Mouse (Mus musculus) WW6 (cell line): Measurements from ENCODE around the gene Col18a1.
"Not testable (repeated sequence)": the region's sequence is repeated elsewhere in the genome, so short reads cannot be mapped to it uniquely, and the experiment has no call there.

Experiments used
- DNase-seq: peaks from one replicate; pipeline ENCODE4 v3.0.0-alpha.2; 2013; ENCODE audit warnings: low read depth, low spot score

The Col18a1 gene

GRCm38 (mm10) chr10:77136205-77136604, 30.1 kb downstream of the Col18a1 start:
- DNase-seq = no peak

DNA sequence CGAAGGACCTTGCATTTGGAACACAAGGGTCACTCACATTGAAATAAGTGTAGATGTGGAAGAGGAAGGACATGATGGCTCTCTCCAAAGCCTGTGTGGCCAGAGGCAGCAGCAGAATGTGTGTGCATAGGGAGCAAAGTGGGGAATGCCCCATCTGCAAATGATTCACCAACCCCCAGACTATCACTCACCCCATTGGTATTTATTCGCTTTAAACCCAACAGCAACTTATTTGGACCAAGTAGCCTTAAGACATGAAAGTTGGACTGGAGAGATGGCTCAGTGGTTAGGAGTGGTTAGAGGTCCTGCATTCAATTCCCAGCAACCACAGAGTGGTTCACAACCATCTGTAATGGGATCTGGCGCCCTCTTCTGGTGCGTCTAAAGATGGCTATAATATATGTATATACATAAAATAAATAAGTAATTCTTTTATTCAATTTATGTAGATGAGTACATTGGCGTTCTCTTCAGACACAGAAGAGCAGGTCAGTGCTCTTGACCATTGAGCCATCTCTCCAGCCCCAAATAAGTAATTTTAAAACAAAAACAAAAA, 31.0 kb downstream of the Col18a1 start:
- no peak for DNase-seq

DNA sequence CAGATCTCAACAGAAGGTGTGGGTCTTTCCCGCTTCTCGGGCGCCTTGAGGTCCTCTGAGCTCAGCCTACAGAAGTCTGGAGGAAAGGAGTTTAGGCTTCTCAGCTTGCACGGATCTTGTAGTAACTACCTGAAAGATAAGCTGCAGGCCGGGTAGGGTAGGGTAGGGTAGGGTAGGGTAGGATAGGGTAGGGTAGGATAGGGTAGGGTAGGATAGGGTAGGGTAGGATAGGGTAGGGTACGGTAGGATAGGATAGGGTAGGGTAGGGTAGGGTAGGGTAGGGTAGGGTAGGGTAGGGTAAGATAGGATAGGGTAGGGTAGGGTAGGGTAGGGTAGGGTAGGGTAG, 31.6 kb downstream of the Col18a1 start:
- DNase-seq = not testable (repeated sequence)

GRCm38 (mm10) chr10:77133951-77134806, 32.2 kb downstream of the Col18a1 start:
- no peak for DNase-seq

- no peak for DNase-seq
These were observed 34.2 kb downstream of the Col18a1 start for GRCm38 (mm10) chr10:77132118-77132517.

- no peak for DNase-seq
These were observed 34.8 kb downstream of the Col18a1 start for GRCm38 (mm10) chr10:77131536-77131935.

DNA sequence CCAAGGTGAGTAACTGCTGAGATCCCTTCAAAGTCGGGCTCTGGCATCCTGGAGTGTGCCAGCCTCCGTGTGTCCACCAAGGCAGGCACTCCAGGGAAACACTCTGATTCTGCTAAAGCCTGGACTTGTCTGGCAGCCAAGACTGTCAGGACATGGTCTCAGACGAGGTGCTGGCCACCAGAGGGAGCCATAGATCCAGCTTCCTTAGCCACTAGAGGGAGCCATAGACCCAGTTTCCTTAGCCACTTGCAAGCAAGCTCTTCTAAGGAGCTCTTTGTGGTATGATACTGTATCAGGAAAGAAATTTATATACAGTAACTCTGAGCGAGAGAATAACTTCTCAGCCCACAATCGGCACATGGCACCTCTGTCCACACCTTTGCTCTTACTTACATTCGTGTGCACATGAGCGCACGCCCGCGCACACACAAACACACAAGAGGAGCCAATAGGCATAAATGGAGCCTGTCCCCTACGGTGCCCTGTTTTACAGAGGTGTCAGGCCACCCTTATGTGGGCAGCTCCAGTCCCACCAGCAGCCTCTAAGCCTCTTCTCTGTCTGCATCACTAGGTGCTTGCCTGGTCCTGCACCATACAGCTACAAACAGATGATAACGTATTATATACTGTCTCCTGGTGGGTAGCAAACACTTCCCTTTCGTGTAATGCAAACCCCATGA, 35.6 kb downstream of the Col18a1 start:
- peak; percentile 86 for DNase-seq

DNA sequence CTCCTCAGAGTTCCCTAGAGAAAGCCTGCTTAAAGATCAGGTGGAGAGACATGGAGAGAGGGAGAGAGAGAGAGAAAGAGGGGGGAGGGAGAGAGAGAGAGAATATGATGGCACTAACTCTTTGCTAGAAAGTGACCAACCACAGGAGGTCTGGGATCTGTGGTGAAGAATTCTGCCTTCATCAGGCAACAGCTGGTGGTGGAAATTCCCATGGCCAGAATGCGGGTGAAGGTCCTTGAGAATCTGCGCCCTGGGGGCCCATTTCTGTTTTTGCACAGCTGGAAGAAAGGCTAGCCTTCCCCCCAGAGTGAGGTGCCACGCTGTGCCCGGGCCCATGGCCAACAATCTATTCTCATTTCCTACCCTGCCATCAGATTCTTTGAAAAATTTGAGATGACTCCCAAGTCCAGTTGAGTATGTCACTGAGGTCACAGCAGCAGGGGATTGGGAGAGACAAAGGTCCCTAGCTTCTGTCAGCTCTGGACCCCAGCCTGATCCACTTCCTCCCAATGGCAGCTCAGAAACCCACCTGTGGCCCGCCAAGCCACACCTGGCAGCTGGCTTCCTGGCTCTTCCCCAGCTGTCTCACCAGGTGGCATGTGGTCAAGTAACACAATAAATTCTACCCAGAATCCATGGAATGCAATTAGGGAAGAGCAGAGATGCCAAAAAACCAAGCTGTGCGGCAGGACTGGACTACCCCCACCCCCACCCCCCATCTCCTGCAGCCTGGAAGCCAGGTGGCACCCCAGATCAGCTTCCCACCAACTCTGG, 36.5 kb downstream of the Col18a1 start:
- DNase-seq = no peak

DNA sequence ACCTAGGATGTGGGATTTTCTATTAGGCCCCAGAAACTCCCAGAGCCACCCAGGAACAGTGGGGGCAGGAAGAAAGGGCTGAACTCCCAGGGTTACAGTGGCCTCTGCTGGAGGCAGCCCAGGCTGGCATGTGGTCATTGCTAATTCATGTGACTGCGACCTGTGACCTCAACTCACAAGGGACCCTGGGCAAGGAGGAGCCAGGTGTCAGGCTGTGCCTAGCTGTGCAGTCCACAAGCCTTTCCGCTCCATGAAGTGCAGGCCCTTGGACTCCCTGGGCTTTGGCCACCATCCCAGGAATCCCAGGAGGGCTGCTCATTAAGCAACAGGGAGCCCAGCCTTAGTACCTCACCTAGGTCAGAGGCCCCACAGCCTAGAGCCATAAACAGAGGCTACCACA, 38.4 kb downstream of the Col18a1 start:
- no peak for DNase-seq

- DNase-seq = no peak
These were observed 39.8 kb downstream of the Col18a1 start for GRCm38 (mm10) chr10:77126590-77126989.

DNA sequence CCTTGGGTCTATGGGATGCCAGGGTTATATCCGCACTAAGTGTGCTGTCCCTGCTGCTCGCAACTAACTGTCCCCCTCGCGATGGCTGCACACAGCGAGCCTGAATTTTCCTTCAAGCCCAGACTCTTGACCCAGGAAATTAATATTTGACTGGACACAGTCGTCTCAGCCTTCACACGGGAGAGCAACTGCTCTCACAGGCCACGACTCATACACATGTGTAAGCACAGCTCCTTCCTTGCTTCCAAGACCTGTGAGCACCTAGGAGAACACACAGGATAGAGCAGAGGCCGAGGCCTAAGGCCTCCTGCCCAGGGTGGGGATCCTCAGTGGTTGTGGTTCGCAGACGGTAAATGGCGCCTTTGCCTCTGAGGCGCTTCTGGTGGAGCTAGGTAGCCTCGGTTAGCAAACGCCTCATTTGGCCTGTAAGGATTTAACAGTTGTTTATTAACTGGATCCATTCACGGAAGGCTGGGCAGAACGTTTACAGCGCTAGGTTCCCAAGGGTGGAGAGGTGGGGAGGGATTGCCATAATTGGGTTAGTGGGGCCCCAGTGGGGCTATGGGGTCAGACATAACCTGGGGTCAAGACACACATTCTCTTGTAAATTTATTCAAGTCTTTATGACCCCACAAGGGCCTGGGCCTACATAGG, 41.1 kb downstream of the Col18a1 start:
- DNase-seq = no peak

DNA sequence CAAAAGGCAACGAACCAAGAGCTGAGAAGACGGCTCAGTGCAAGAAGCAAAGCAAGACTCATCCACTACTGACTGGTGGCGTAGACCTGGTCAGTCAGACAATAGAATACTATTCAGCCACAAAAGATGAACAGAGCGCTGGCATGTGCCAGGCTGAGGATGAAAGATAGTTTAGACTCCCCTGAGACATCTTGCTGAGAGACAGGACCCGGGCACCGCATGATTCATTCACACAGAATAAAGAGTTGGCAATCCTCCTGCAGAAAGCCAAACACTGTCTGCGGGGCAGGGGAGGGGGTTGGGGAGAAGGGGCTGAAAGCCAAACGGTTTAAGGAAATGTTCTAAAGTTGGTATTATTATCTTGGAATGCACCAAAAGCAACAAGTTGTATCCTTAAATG, 42.4 kb downstream of the Col18a1 start:
- DNase-seq = no peak

- no peak for DNase-seq
These were observed 44.9 kb downstream of the Col18a1 start for GRCm38 (mm10) chr10:77121287-77122022.

DNA sequence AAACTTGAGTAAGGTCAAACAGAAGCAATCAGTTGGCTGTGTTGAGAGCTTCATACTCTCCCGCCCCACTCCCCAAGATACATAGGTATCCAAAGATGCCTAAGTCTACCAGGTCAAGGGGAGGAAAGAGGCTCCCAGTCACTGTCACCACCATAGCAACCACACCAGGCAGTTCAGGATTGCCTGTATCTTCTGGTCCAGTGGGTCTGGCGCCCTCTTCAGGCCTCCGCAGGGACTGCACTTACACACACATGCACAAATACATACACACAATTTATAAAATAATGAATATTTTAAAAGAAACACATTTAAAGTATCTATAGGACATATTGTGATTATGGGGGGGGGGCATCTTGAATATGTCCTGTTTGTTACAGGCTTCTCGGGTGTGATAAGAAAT, 45.8 kb downstream of the Col18a1 start:
- DNase-seq = no peak

DNA sequence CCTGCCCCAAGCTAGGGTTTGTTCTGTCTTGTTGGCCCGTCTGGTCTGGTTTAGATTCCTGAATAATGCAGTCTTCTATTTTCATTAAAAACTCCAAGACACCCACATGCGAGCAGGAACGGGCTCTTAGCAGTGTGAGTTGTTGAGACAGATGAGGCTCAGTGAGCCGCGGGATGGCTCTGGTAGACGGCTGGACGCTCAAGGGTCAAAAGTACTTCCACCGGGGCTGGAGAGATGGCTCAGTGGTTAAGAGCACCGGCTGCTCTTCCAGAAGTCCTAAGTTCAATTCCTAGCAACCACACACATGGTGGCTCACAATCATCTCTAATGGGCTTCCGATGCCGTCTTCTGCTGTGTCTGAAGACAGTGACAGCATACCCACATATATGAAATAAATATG, 46.9 kb downstream of the Col18a1 start:
- no peak for DNase-seq

DNA sequence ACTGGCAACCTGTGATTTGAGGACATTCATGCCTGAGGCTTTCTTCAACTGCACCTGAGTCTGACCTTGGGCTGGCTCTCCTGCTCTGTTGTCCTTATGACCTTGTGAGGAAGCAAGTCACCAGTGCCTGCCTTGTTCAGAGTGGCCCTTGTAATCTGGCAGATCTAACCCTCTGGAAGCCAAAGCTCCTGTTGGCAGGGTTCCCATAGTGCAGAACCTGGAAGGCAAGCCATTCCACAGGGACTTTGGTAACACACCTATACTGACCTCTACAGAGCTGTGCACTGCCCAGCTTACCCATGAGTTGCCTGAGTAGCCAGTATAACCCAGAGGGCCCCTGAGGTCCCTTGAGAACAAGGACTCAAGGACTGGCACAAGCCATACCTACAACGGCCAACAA, 48.0 kb downstream of the Col18a1 start:
- no peak for DNase-seq

DNA sequence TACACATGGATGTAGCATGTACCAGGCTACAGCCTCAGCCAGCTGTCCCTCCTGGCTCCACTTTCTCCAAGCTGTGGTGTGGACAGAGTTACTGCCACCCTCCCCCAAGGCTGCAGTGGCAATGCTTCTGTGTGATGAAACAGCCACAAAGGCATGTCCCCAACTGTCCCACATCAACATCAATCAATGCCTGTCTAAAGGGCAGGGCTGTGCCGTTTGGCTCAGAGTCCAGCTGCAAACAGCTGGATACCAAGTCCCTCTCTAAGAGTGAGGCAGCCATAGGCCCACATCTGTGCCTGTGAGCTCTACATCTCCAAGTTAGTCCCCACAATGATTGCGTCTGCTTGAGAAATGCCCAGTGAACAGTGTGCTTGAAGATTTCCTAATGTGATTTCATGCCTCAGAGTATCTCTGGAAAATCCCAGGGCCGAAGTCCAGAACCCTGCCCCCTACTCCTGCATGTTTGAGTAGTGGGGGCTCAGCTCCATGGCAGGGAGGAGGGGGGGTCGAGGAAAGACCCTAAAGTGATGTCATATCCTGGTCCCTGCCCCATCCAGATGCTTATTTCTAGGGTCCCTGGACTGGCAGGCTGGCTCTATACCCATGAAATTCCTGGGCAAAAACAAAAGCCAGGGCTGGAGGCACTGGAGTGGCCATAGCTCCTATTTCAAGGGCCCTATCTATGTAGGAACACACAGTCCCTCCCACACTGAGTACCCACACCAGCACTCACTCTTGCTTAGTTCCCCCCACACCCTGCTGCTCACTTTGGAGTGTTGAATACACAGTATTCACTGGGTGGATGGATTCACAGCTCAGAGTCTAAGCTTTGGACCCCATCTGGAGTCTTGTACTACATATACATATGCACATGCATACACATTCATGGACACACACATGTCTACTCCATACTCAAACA, 49.6 kb downstream of the Col18a1 start:
- DNase-seq = no peak

DNA sequence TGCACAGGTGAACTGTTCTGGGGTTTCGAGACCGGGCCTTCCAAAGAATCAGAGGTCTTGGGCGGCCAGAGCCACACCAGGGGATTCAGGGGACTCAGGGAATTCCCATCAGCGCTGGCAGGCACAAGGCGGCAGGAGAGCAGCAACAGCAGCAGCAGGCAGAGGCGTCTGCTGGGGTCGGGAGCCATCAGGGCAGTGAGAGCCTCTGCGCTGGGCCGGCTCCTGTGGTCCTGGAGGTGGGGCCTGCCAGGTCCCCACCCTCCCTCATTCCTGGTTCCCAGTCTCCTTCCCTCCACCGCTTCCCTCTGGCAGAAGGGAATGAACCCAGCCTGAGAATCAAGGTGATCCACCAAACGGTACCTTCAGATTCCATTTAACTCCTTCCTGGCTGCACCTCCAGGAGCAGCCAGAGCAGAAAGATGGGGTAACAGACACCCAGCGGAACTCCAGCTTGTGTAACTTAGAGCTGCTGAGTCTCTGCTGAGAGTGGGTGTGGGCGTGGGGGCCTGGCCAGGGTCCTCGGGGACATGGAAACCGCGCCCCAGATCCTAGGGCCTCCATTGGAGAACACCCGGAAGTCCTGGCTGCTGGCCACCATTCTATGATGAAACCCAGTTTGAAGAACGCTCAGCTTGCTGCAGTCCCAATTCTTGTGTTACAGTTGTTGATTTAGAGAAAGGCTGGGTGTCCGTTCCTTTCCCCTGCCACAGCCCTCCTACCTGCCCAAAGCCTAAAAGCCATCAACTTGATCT, 52.7 kb downstream of the Col18a1 start:
- no peak for DNase-seq
